In genomic region chr4:48407350-48408039, GRCm38 (mm10) we compare ENCODE assay signal across 9 mouse cellular contexts.
DNase-seq lines count a peak whose midpoint lies in the region; ATAC-seq and TF ChIP-seq lines count a peak whose summit lies in the region.
"Had no signal": no experiment of that assay in that cellular context is flagged by ENCODE, and none has a peak within 500 bp of the region (broad histone marks: within the 10 kb centered on the region; RNA-seq: fewer than 3 reads in every experiment).

No protein-coding gene starts in this region.

- H3K4me1 ChIP-seq in liver, adult 2 months (ENCODE audit: control insufficient read depth, insufficient read depth, low read length), result no peaks in the 10 kb centered on the region
- H3K4me1 ChIP-seq in stomach, embryonic 16.5 days (ENCODE audit: control insufficient read depth, insufficient read depth, low read length), result no peaks in the 10 kb centered on the region
- H3K4me1 ChIP-seq: embryonic facial prominence, embryonic 12.5 days had no signal

- no peaks in the 10 kb centered on the region for H3K79me2 ChIP-seq in liver, adult 2 months (ENCODE audit: control insufficient read depth, insufficient read depth, low read length)

- no peak for TF ChIP-seq POLR2A in liver, adult 2 months (IDR thresholded peaks at IDR 0.05; ENCODE audit: extremely low read depth, insufficient read depth, low read length)

- peak; percentile 80 for TF ChIP-seq CTCF in liver, adult 2 months (IDR thresholded peaks at IDR 0.05; ENCODE audit: low read depth, low read length)

- H3K4me2 ChIP-seq in stomach, embryonic 16.5 days (ENCODE audit: low read depth, low read length), result peak overlapping the region; percentile 9; the same call in 1 of the 2 replicates
- H3K4me2 ChIP-seq: embryonic facial prominence, embryonic 12.5 days had no signal

- ATAC-seq in stomach, embryonic 16.5 days (ENCODE audit: insufficient read depth, low FRiP score), result no peak

- H3K4me3 ChIP-seq in liver, adult 2 months (ENCODE audit: insufficient read depth, low read depth, low read length), result no peak overlapping the region
- no peak overlapping the region for H3K4me3 ChIP-seq in stomach, embryonic 16.5 days (replicated peaks; ENCODE audit: low read length)
- H3K4me3 ChIP-seq: embryonic facial prominence, embryonic 12.5 days had no signal

- H3K9ac ChIP-seq in liver, adult 2 months (ENCODE audit: low read depth, low read length), result no peak overlapping the region
- H3K9ac ChIP-seq in stomach, embryonic 16.5 days (ENCODE audit: low read length), result no peak overlapping the region
- H3K9ac ChIP-seq: embryonic facial prominence, embryonic 12.5 days had no signal

- H3K27ac ChIP-seq in liver, adult 2 months (replicated peaks; ENCODE audit: insufficient read depth, low read depth, low read length), result no peak overlapping the region
- H3K27ac ChIP-seq in stomach, embryonic 16.5 days (ENCODE audit: low read length), result no peak overlapping the region
- H3K27ac ChIP-seq: embryonic facial prominence, embryonic 12.5 days had no signal

- WGBS in liver, adult 2 months, result 63% methylated on average over 18 of the region's 18 CpGs
- WGBS in stomach, embryonic 16.5 days, result 40% methylated on average over 18 of the region's 18 CpGs

- no peaks in the 10 kb centered on the region for H3K27me3 ChIP-seq in liver, adult 2 months (ENCODE audit: control insufficient read depth, insufficient read depth, low read length)
- no peaks in the 10 kb centered on the region for H3K27me3 ChIP-seq in stomach, embryonic 16.5 days (ENCODE audit: control insufficient read depth, insufficient read depth, low read length)
- H3K27me3 ChIP-seq: embryonic facial prominence, embryonic 12.5 days had no signal

- H3K9me3 ChIP-seq in stomach, embryonic 16.5 days (replicated peaks; ENCODE audit: control insufficient read depth, low read length), result no peaks in the 10 kb centered on the region
- H3K9me3 ChIP-seq: embryonic facial prominence, embryonic 12.5 days had no signal

- DNase-seq in 3T3-L1 (ENCODE audit: low read depth, low spot score) (peak; percentile 70), WW6 (ENCODE audit: low read depth, low spot score) (peak; percentile 56)
- peak; percentile 83 for DNase-seq in embryo, embryonic 10.5 days (ENCODE audit: low spot score)
- peak; percentile 37 for DNase-seq in heart, adult 8-10 months (ENCODE audit: low spot score)
- peak; percentile 36 for DNase-seq in kidney, adult 9 months
- DNase-seq in liver, adult 2 months (ENCODE audit: extremely low read depth, low read depth, low spot score), result peak; percentile 8
- peak; percentile 68 for DNase-seq in naive thymus-derived CD4-positive, alpha-beta T cell, adult 2 months (ENCODE audit: low read depth)

- H3K36me3 ChIP-seq in liver, adult 2 months (ENCODE audit: control insufficient read depth, insufficient read depth, low read length), result no peaks in the 10 kb centered on the region; the same call in 1 of the 2 replicates
- H3K36me3 ChIP-seq in stomach, embryonic 16.5 days (ENCODE audit: control insufficient read depth, insufficient read depth, low read length), result no peaks in the 10 kb centered on the region
- H3K36me3 ChIP-seq: embryonic facial prominence, embryonic 12.5 days had no signal

Comparison
In these comparisons a context has a peak if more than half of its experiments do, and no peak if none do; other contexts are left out.
1. DNase-seq: peak in every context shown above with its lines; median percentile 83 in embryo, embryonic 10.5 days; 70 in 3T3-L1; 68 in naive thymus-derived CD4-positive, alpha-beta T cell, adult 2 months; 56 in WW6; 37 in heart, adult 8-10 months; 36 in kidney, adult 9 months; 8 in liver, adult 2 months.